Mouse (Mus musculus): ENCODE results near the gene Tspo2.

DNA sequence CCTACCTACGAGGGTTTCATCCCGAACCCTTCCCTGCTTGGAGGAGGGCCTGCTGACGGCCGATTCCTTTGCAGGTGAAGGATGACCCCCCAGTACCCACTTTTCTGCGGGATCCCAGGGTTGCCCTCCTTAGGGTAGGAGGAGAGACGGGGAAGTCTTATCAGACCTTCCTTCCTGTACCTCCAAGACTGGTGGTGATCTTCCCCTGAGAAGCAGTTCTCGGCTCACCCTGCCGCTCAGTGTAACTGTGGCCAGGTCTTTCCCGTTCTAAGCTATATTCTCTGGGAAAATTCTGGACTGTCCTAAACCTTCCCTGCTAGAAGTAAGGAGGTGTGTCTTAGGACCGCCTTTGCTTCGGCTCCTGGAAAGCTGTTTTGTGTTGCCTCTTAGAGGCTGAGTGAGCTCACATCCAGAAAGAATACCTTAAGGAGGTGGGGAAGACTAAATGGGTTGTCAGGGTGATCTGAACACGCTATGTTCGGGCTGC, 41.0 kb downstream of the Tspo2 start:
- TF ChIP-seq POLR2A (IDR thresholded peaks at IDR 0.05; ENCODE audit: borderline replicate concordance, control insufficient read depth, low read depth, low read length) (no peak), CTCF (IDR thresholded peaks at IDR 0.05; ENCODE audit: control insufficient read depth, insufficient read depth, low read length) (no peak)

Data from bone marrow, adult 2 months (tissue).